Mouse (Mus musculus) heart, adult 9 months (tissue): Measurements from ENCODE around the gene Slc16a4.
A peak's percentile ranks its signal among the peaks of the same experiment; 100 is the strongest.

ENCODE experiments used
- DNase-seq, 2 experiments: peaks; one replicate each; pipeline ENCODE4 v3.0.0; 2022; ENCODE audit warnings: low spot score in 2 of 2

The Slc16a4 gene

GRCm38 (mm10) chr3:107360341-107360740, 69.3 kb downstream of the Slc16a4 start:
- DNase-seq, result peak; percentile 34 to 41
